Mouse (Mus musculus) cortical plate, adult 2 months (tissue): ENCODE data around the gene Gimd1. TPM values are rescaled to one million over a fixed set of nuclear protein-coding genes. Genes with fewer than 3 reads are reported as not detected.

ENCODE experiments used
- H3K27ac ChIP-seq: fragments of 200-500 bp; 2 replicates; pipeline ENCODE4 v1.5.1; 2012; ENCODE audit warnings: low read length, control low read depth, inconsistent platforms; ENCODE audit not compliant: insufficient read depth
- H3K4me1 ChIP-seq: fragments of 200-500 bp; 2 replicates; pipeline ENCODE4 v1.6.1; 2011; ENCODE audit warnings: low read length; ENCODE audit not compliant: control insufficient read depth, insufficient read depth
- H3K4me3 ChIP-seq: fragments of 200-500 bp; 2 replicates; pipeline ENCODE4 v1.5.1; 2011; ENCODE audit warnings: mild to moderate bottlenecking, low read length, control low read depth; ENCODE audit not compliant: insufficient read depth
- CTCF ChIP-seq: fragments of 200-500 bp; IDR thresholded peaks from 2 replicates; pipeline ENCODE4 v1.5.1; 2011; ENCODE audit warnings: mild to moderate bottlenecking, control low read depth, low read length; ENCODE audit not compliant: insufficient read depth; ENCODE audit errors: extremely low read depth
- POLR2A ChIP-seq: fragments of 200-500 bp; IDR thresholded peaks from 2 replicates; pipeline ENCODE4 v1.6.1; 2011; ENCODE audit warnings: mild to moderate bottlenecking, low read length, control low read depth; ENCODE audit not compliant: insufficient read depth; ENCODE audit errors: extremely low read depth
- polyA plus RNA-seq: library from polyadenylated mRNA; depleted of rRNA; stranded (reverse); fragments of >200 nt; gene quantifications from 2 replicates; pipeline ENCODE4 v1.2.3, GENCODE M21; 2012; rRNA removed

Gimd1 gene
- not detected in 2 replicates for polyA plus RNA-seq

- H3K4me3 ChIP-seq: no peak within 1 kb of the TSS
- no peak for TF ChIP-seq CTCF
- no peak for TF ChIP-seq POLR2A
- no peak within 1 kb of the TSS for H3K27ac ChIP-seq
- H3K4me1 ChIP-seq: no peaks in the 10 kb centered on the region
Observed at GRCm38 (mm10) chr3:132629601-132630239, at the start of gene Gimd1. Gimd1 (plus strand) TSS chr3:132629820.

- Histone ChIP-seq H3K4me1 (no peaks in the 10 kb centered on the region), H3K4me3 (no peak overlapping the region), H3K27ac (no peak overlapping the region)
- TF ChIP-seq CTCF (no peak), POLR2A (no peak)
Observed at GRCm38 (mm10) chr3:132581198-132581597, 48.4 kb upstream of the Gimd1 start.

- Histone ChIP-seq H3K4me1 (no peaks in the 10 kb centered on the region), H3K27ac (no peak overlapping the region), H3K4me3 (no peak overlapping the region)
- TF ChIP-seq CTCF (no peak), POLR2A (no peak)
Observed at GRCm38 (mm10) chr3:132582339-132582738, 47.3 kb upstream of the Gimd1 start.

GRCm38 (mm10) chr3:132585122-132585972 is 44.3 kb upstream of the Gimd1 start:
- no peaks in the 10 kb centered on the region for H3K4me1 ChIP-seq
- no peak for TF ChIP-seq CTCF
- TF ChIP-seq POLR2A: no peak
- H3K27ac ChIP-seq: no peak overlapping the region
- no peak overlapping the region for H3K4me3 ChIP-seq

- Histone ChIP-seq H3K27ac (no peak overlapping the region), H3K4me3 (no peak overlapping the region), H3K4me1 (no peaks in the 10 kb centered on the region)
- TF ChIP-seq CTCF: no peak
- no peak for TF ChIP-seq POLR2A
Observed at GRCm38 (mm10) chr3:132588146-132588545, 41.5 kb upstream of the Gimd1 start.

- no peaks in the 10 kb centered on the region for H3K4me1 ChIP-seq
- no peak for TF ChIP-seq POLR2A
- no peak for TF ChIP-seq CTCF
- H3K27ac ChIP-seq: no peak overlapping the region
- no peak overlapping the region for H3K4me3 ChIP-seq
Observed at GRCm38 (mm10) chr3:132590010-132590409, 39.6 kb upstream of the Gimd1 start.

- TF ChIP-seq POLR2A (no peak), CTCF (no peak)
- Histone ChIP-seq H3K27ac (no peak overlapping the region), H3K4me1 (no peaks in the 10 kb centered on the region), H3K4me3 (no peak overlapping the region)
Observed at GRCm38 (mm10) chr3:132590604-132591003, 39.0 kb upstream of the Gimd1 start.

- no peaks in the 10 kb centered on the region for H3K4me1 ChIP-seq
- no peak overlapping the region for H3K4me3 ChIP-seq
- no peak for TF ChIP-seq CTCF
- TF ChIP-seq POLR2A: no peak
- H3K27ac ChIP-seq: no peak overlapping the region
Observed at GRCm38 (mm10) chr3:132628741-132629140, 879 bp upstream of the Gimd1 start.

GRCm38 (mm10) chr3:132633261-132633660 is 3.6 kb downstream of the Gimd1 start:
- no peak overlapping the region for H3K27ac ChIP-seq
- TF ChIP-seq POLR2A (no peak), CTCF (no peak)
- no peak overlapping the region for H3K4me3 ChIP-seq
- no peaks in the 10 kb centered on the region for H3K4me1 ChIP-seq

GRCm38 (mm10) chr3:132637080-132637479 is 7.5 kb downstream of the Gimd1 start:
- H3K4me1 ChIP-seq: no peaks in the 10 kb centered on the region
- H3K4me3 ChIP-seq: no peak overlapping the region
- TF ChIP-seq CTCF: no peak
- TF ChIP-seq POLR2A: no peak
- no peak overlapping the region for H3K27ac ChIP-seq
